Mouse (Mus musculus) frontal cortex, adult (tissue): Measurements from ENCODE around the gene Noto.

Experiments used
- ATAC-seq: cut with Nextera tagmentation; 2 replicates; pipeline ENCODE4 v1.9.2; 2017; ENCODE audit warnings: mild to moderate bottlenecking, moderate library complexity, mixed read lengths; ENCODE audit not compliant: low TSS enrichment

Gene Noto

GRCm38 (mm10) chr6:85475581-85475980 is 51.9 kb downstream of the Noto start:
- ATAC-seq: no peak

GRCm38 (mm10) chr6:85477366-85477917 is 53.8 kb downstream of the Noto start:
- no peak for ATAC-seq

- no peak for ATAC-seq
These were observed 54.7 kb downstream of the Noto start for GRCm38 (mm10) chr6:85478416-85478815.
